Mouse (Mus musculus) brain, adult 10 weeks (tissue): Measurements from ENCODE around the gene Pfkp. TPM values are rescaled to one million over a fixed set of nuclear protein-coding genes. Genes with fewer than 3 reads are reported as not detected.

Source experiments
- polyA plus RNA-seq: library from polyadenylated mRNA; stranded (reverse); fragments of 350-450 nt; fragmentation: Illumina TruSeq; extraction: RNeasy Lipid Tissue Mini Kit (QIAGEN cat#74804); gene quantifications from one replicate; pipeline ENCODE4 v1.2.3, GENCODE M21; 2015; ENCODE audit warnings: low read depth, low replicate concordance

Gene Pfkp
- polyA plus RNA-seq = 180 TPM

DNA sequence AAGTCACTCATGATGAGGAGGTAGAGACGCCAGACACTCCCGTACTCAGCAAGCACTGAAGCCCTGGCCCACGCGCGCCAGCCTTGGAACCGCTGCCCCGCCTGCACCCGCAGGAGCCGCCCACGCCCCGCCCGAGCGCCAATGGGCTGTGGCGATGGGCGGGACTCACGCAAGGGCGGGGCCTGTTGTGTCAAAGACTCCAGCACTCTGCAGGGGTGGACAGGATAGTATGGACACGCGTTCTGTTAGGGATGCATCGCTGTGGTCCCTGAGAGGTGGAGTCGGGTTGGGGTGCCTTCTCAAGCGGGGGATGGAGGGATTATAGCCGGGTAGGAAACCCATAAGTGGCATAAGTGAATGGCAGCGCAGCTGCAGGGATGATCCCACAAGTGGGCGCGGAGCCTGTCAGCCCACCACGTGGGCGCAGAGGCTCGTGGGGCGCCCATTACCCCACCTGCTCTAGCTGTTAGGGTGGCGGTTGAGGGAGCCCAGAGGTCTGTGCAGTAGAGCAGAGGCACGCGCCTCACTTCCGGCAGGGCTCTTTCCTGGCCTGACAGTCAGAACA is at the start of gene Pfkp:
Gene Pfkp, minus strand, starts transcription at position 109 of the 565 bp plus-strand sequence.

Other genes starting within 250 kb of the Pfkp start
- 27.5 TPM for gene Pitrm1, start 100.6 kb downstream of the Pfkp start, polyA plus RNA-seq